Mouse (Mus musculus): ENCODE data around the gene Csk. TPM values are rescaled to one million over a fixed set of nuclear protein-coding genes. Genes with fewer than 3 reads are reported as not detected.

Csk gene
- polyA plus RNA-seq, 1 experiment from 2014 or later = 25.5 TPM

- H3K9me3 ChIP-seq (ENCODE audit: control insufficient read depth, low read length) = no peaks in the 10 kb centered on the region
- 78% methylated on average over 5 of the region's 5 CpGs for WGBS
- no peaks in the 10 kb centered on the region for H3K27me3 ChIP-seq (ENCODE audit: control insufficient read depth, insufficient read depth, low read depth, low read length)
- H3K36me3 ChIP-seq (ENCODE audit: control insufficient read depth, insufficient read depth, low read length) = no peaks in the 10 kb centered on the region
- no peak within 1 kb of the TSS for H3K9ac ChIP-seq (ENCODE audit: low read length)
- H3K4me3 ChIP-seq (ENCODE audit: low read length) = no peak within 1 kb of the TSS
- no peaks in the 10 kb centered on the region for H3K4me1 ChIP-seq (replicated peaks; ENCODE audit: control insufficient read depth, insufficient read depth, low read length)
- H3K4me2 ChIP-seq (ENCODE audit: low read depth, low read length) = no peak within 1 kb of the TSS
- ATAC-seq (ENCODE audit: low read depth) = no peak
- H3K27ac ChIP-seq (ENCODE audit: low read length) = no peak within 1 kb of the TSS
These were observed 30.1 kb upstream of the Csk start, which contains the start of gene Cyp1a2 for GRCm38 (mm10) chr9:57683520-57683919. Cyp1a2 (minus strand) TSS chr9:57683703.

DNA sequence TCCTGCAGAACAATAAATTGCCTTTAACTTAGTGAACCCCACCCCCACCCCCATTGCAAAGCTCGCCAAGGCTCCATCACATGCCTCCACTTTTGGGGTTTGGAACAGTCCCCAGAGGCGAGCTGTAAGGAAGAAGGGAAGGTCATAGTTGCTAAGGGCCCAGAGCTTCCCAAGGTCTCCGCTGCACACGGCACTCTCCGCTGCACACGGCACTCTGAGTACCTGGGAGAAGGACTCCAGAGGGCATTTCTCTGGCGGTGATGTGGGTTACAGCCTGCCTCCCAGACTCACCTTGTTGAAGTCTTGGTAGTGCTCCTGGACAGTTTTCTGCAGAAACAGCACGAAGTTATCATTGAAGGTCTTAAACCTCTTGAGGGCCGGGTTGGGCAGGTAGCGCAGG is 28.0 kb upstream of the Csk start:
- no peak overlapping the region for H3K4me2 ChIP-seq (ENCODE audit: low read depth, low read length)
- no peak overlapping the region for H3K27ac ChIP-seq (ENCODE audit: low read length)
- no peaks in the 10 kb centered on the region for H3K36me3 ChIP-seq (ENCODE audit: control insufficient read depth, insufficient read depth, low read length)
- H3K27me3 ChIP-seq (ENCODE audit: control insufficient read depth, insufficient read depth, low read depth, low read length) = no peaks in the 10 kb centered on the region
- no peaks in the 10 kb centered on the region for H3K4me1 ChIP-seq (replicated peaks; ENCODE audit: control insufficient read depth, insufficient read depth, low read length)
- H3K9me3 ChIP-seq (ENCODE audit: control insufficient read depth, low read length) = no peaks in the 10 kb centered on the region
- ATAC-seq (ENCODE audit: low read depth) = no peak
- H3K4me3 ChIP-seq (ENCODE audit: low read length) = no peak overlapping the region
- 75% methylated on average over 10 of the region's 10 CpGs for WGBS
- no peak overlapping the region for H3K9ac ChIP-seq (ENCODE audit: low read length)

DNA sequence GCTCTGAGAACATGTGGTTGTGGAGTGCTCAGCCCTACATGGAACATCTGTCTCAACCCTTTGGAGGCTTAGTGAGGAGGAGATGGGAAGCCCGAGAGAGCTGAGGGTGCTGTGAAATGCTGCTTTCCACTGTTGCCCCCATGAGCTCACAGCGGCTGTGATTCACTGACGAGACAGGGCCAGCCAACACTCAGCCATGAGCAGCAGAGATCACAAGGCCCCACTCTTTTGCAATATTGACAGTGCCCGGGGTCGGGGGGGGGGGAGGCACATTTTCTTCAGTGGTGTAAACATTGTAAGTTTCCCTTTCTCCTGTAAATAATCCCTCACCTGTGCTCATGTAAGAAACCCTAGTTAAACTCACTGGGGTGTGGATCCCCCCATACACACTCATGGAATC is 18.1 kb upstream of the Csk start:
- H3K27ac ChIP-seq (ENCODE audit: low read length) = no peak overlapping the region
- no peak for ATAC-seq (ENCODE audit: low read depth)
- H3K36me3 ChIP-seq (ENCODE audit: control insufficient read depth, insufficient read depth, low read length) = no peaks in the 10 kb centered on the region
- H3K9ac ChIP-seq (ENCODE audit: low read length) = no peak overlapping the region
- no peaks in the 10 kb centered on the region; the same call in 1 of the 2 replicates for H3K4me1 ChIP-seq (replicated peaks; ENCODE audit: control insufficient read depth, insufficient read depth, low read length)
- no peak overlapping the region for H3K4me3 ChIP-seq (ENCODE audit: low read length)
- H3K27me3 ChIP-seq (ENCODE audit: control insufficient read depth, insufficient read depth, low read depth, low read length) = no peaks in the 10 kb centered on the region
- H3K4me2 ChIP-seq (ENCODE audit: low read depth, low read length) = no peak overlapping the region
- WGBS = 73% methylated on average over 5 of the region's 5 CpGs
- no peaks in the 10 kb centered on the region for H3K9me3 ChIP-seq (ENCODE audit: control insufficient read depth, low read length)

GRCm38 (mm10) chr9:57671037-57671436 is 17.6 kb upstream of the Csk start:
- no peak overlapping the region for H3K9ac ChIP-seq (ENCODE audit: low read length)
- no peak overlapping the region for H3K4me3 ChIP-seq (ENCODE audit: low read length)
- WGBS = 87% methylated on average over 4 of the region's 4 CpGs
- no peak overlapping the region for H3K4me2 ChIP-seq (ENCODE audit: low read depth, low read length)
- H3K36me3 ChIP-seq (ENCODE audit: control insufficient read depth, insufficient read depth, low read length) = no peaks in the 10 kb centered on the region
- H3K9me3 ChIP-seq (ENCODE audit: control insufficient read depth, low read length) = no peaks in the 10 kb centered on the region
- no peaks in the 10 kb centered on the region for H3K27me3 ChIP-seq (ENCODE audit: control insufficient read depth, insufficient read depth, low read depth, low read length)
- H3K27ac ChIP-seq (ENCODE audit: low read length) = no peak overlapping the region
- ATAC-seq (ENCODE audit: low read depth) = no peak
- no peaks in the 10 kb centered on the region; the same call in 1 of the 2 replicates for H3K4me1 ChIP-seq (replicated peaks; ENCODE audit: control insufficient read depth, insufficient read depth, low read length)

- WGBS = 74% methylated on average over 3 of the region's 3 CpGs
- no peaks in the 10 kb centered on the region for H3K27me3 ChIP-seq (ENCODE audit: control insufficient read depth, insufficient read depth, low read depth, low read length)
These were observed 16.1 kb upstream of the Csk start for GRCm38 (mm10) chr9:57669566-57669965.

GRCm38 (mm10) chr9:57668277-57668676 is 14.8 kb upstream of the Csk start:
- no peak overlapping the region for H3K4me3 ChIP-seq (ENCODE audit: low read length)
- H3K27ac ChIP-seq (ENCODE audit: low read length) = no peak overlapping the region
- no peaks in the 10 kb centered on the region for H3K9me3 ChIP-seq (ENCODE audit: control insufficient read depth, low read length)
- no peaks in the 10 kb centered on the region for H3K36me3 ChIP-seq (ENCODE audit: control insufficient read depth, insufficient read depth, low read length)
- no peak for ATAC-seq (ENCODE audit: low read depth)
- no peaks in the 10 kb centered on the region; the same call in 1 of the 2 replicates for H3K4me1 ChIP-seq (replicated peaks; ENCODE audit: control insufficient read depth, insufficient read depth, low read length)
- H3K27me3 ChIP-seq (ENCODE audit: control insufficient read depth, insufficient read depth, low read depth, low read length) = no peaks in the 10 kb centered on the region
- WGBS = 20% methylated on average over 1 of the region's 1 CpGs
- no peak overlapping the region for H3K9ac ChIP-seq (ENCODE audit: low read length)
- no peak overlapping the region for H3K4me2 ChIP-seq (ENCODE audit: low read depth, low read length)

More at GRCm38 (mm10) chr9:57669566-57669965, 16.1 kb upstream of the Csk start:
- Histone ChIP-seq H3K4me3 (ENCODE audit: low read length) (no peak overlapping the region), H3K27ac (ENCODE audit: low read length) (no peak overlapping the region), H3K4me1 (replicated peaks; ENCODE audit: control insufficient read depth, insufficient read depth, low read length) (no peaks in the 10 kb centered on the region; the same call in 1 of the 2 replicates), H3K9ac (ENCODE audit: low read length) (no peak overlapping the region), H3K9me3 (ENCODE audit: control insufficient read depth, low read length) (no peaks in the 10 kb centered on the region), H3K4me2 (ENCODE audit: low read depth, low read length) (no peak overlapping the region), H3K36me3 (ENCODE audit: control insufficient read depth, insufficient read depth, low read length) (no peaks in the 10 kb centered on the region)
- no peak for ATAC-seq (ENCODE audit: low read depth)

DNA sequence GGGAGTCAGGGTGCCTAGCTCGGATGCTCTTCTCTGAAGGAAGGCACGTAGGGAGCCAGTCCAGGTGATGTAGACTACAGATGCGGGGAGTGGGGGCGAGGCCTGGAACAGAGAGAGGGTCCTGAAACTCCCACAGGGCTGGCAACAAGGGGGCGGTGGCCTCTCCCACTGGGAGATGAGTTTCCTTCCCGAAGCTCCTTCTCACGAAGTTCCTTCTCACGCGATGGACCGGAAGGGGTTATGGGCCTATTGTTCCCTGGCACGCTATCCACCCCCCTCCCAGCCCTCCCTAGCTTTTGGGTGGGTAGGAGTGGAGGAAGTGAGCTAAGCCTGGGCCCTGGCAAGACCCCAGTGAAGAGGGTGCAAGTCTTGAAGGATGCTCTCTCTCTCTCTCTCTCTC is 14.4 kb upstream of the Csk start:
- ATAC-seq (ENCODE audit: low read depth) = peak; percentile 75
- WGBS = 57% methylated on average over 11 of the region's 11 CpGs
- no peak overlapping the region for H3K4me2 ChIP-seq (ENCODE audit: low read depth, low read length)

DNA sequence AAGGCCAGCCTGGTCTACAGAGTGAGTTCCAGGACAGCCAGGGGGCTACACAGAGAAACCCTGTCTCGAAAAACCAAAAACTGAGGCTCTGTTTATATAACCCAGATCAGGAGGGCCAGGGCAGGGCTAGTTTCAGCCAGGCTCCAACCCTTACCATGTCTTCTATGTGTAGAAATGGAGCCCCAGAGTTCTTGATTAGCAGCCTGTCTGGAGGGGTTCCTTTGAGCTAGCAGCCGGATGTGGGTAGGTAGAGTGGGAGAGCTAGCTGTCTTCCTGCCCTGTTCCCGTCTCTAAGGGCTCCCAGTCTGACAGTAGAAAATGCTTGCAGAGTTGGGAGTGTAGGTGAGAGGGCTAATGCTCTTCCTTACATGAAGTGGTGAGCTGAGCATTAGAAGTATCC is 13.7 kb upstream of the Csk start:
- Histone ChIP-seq H3K9ac (ENCODE audit: low read length) (no peak overlapping the region), H3K4me3 (ENCODE audit: low read length) (no peak overlapping the region), H3K4me2 (ENCODE audit: low read depth, low read length) (no peak overlapping the region), H3K4me1 (replicated peaks; ENCODE audit: control insufficient read depth, insufficient read depth, low read length) (no peaks in the 10 kb centered on the region; the same call in 1 of the 2 replicates), H3K36me3 (ENCODE audit: control insufficient read depth, insufficient read depth, low read length) (no peaks in the 10 kb centered on the region), H3K9me3 (ENCODE audit: control insufficient read depth, low read length) (no peaks in the 10 kb centered on the region), H3K27me3 (ENCODE audit: control insufficient read depth, insufficient read depth, low read depth, low read length) (no peaks in the 10 kb centered on the region), H3K27ac (ENCODE audit: low read length) (peak overlapping the region; percentile 55)
- no peak for ATAC-seq (ENCODE audit: low read depth)
- WGBS = 64% methylated on average over 3 of the region's 3 CpGs

More for the DNA sequence above, 14.4 kb upstream of the Csk start:
- peak overlapping the region; percentile 55 for H3K27ac ChIP-seq (ENCODE audit: low read length)
- H3K9me3 ChIP-seq (ENCODE audit: control insufficient read depth, low read length) = no peaks in the 10 kb centered on the region
- no peaks in the 10 kb centered on the region; the same call in 1 of the 2 replicates for H3K4me1 ChIP-seq (replicated peaks; ENCODE audit: control insufficient read depth, insufficient read depth, low read length)
- H3K36me3 ChIP-seq (ENCODE audit: control insufficient read depth, insufficient read depth, low read length) = no peaks in the 10 kb centered on the region
- H3K9ac ChIP-seq (ENCODE audit: low read length) = no peak overlapping the region
- H3K27me3 ChIP-seq (ENCODE audit: control insufficient read depth, insufficient read depth, low read depth, low read length) = no peaks in the 10 kb centered on the region
- H3K4me3 ChIP-seq (ENCODE audit: low read length) = no peak overlapping the region

DNA sequence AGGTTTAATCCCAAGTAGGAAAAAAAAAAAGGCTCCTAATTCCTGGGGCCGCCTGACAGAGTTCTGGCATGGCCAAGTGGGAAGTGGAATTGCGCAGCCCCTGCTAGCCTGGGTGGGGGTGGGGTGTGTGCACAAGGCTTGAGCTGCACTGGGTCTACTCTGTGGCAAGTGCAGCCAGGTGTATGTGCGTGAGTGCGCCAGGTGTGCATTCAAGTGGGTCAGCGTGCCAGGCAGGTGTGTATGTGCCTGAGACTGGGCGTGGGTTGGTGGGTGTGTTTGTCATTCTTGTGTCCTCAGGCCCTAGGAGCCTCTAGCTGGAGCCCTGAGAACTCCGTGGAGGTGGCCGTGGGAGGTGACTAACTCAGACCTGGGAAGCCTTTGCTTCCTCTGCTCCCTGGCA is 13.1 kb upstream of the Csk start:
- ATAC-seq (ENCODE audit: low read depth) = peak; percentile 66
- H3K36me3 ChIP-seq (ENCODE audit: control insufficient read depth, insufficient read depth, low read length) = no peaks in the 10 kb centered on the region
- no peaks in the 10 kb centered on the region for H3K27me3 ChIP-seq (ENCODE audit: control insufficient read depth, insufficient read depth, low read depth, low read length)
- 67% methylated on average over 8 of the region's 8 CpGs for WGBS
- no peak overlapping the region for H3K27ac ChIP-seq (ENCODE audit: low read length)
- no peak overlapping the region for H3K9ac ChIP-seq (ENCODE audit: low read length)
- no peak overlapping the region for H3K4me2 ChIP-seq (ENCODE audit: low read depth, low read length)
- H3K4me3 ChIP-seq (ENCODE audit: low read length) = no peak overlapping the region
- H3K4me1 ChIP-seq (replicated peaks; ENCODE audit: control insufficient read depth, insufficient read depth, low read length) = no peaks in the 10 kb centered on the region; the same call in 1 of the 2 replicates
- no peaks in the 10 kb centered on the region for H3K9me3 ChIP-seq (ENCODE audit: control insufficient read depth, low read length)

DNA sequence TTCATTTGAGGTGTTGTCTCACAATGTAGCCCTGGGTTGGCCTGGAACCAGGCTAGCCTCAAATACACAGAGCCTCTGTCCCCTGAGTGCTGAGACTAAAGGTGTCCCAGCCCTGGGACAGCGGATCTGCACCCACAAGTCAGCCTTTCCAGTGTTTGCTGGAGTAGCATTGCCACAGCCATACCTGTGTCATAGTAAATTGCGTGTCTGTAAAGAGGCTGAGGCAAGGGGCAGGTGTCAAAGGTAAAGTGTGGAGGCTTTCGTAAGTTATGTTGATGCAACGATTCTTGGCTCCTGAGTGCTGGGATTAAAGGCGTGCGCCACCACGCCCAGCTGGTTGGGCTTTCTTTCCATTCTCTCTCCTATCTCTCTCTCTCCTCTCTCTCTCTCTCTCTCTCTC is 11.2 kb upstream of the Csk start:
- ATAC-seq (ENCODE audit: low read depth) = no peak
- H3K4me3 ChIP-seq (ENCODE audit: low read length) = no peak overlapping the region
- no peaks in the 10 kb centered on the region; the same call in 1 of the 2 replicates for H3K4me1 ChIP-seq (replicated peaks; ENCODE audit: control insufficient read depth, insufficient read depth, low read length)
- no peak overlapping the region for H3K9ac ChIP-seq (ENCODE audit: low read length)
- H3K27ac ChIP-seq (ENCODE audit: low read length) = no peak overlapping the region
- no peak overlapping the region for H3K4me2 ChIP-seq (ENCODE audit: low read depth, low read length)
- H3K9me3 ChIP-seq (ENCODE audit: control insufficient read depth, low read length) = no peaks in the 10 kb centered on the region
- H3K36me3 ChIP-seq (ENCODE audit: control insufficient read depth, insufficient read depth, low read length) = no peaks in the 10 kb centered on the region
- no peaks in the 10 kb centered on the region for H3K27me3 ChIP-seq (ENCODE audit: control insufficient read depth, insufficient read depth, low read depth, low read length)
- WGBS = 43% methylated on average over 7 of the region's 7 CpGs

All from lung, embryonic 16.5 days (tissue).